Mouse (Mus musculus) lung, postnatal 0 days (tissue): ENCODE data around the gene Plscr2.

Source experiments
- CTCF ChIP-seq: IDR thresholded peaks from 2 replicates; pipeline ENCODE4 v1.5.1; 2016; ENCODE audit warnings: antibody characterized with exemption, mild to moderate bottlenecking
- EP300 ChIP-seq: IDR thresholded peaks from 2 replicates; pipeline ENCODE4 v1.6.1; 2016; ENCODE audit warnings: antibody characterized with exemption, mild to moderate bottlenecking, control low read depth

DNA sequence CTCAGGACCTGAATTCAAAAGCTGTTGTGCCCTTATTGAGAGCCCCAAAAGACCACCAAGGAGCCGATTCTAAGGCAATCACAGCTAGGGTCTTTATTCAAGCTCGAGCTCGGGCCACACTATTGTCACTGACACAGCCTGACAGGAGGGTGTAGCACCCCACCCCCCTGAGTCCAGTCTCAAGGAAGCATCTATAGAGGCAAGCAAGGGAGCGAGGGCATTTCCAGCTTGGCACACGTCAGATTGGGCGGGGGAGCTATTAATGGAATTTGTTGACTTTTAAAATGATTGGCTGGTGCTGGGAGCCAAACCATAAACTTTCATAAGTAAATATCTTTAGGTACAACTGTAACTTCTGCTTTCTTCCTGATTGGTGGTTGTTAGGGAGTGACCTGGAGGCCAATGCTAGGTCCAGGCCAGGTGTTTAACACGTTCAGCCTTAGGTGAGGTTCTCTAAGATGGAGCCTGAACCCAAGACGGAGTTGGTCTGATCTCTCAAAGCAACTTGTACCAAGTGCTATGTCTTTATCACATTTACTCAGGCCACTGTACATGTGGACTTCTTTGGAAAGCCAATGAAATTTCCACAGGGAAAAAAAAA is 30.3 kb downstream of the Plscr2 start:
- TF ChIP-seq CTCF: no peak
- TF ChIP-seq EP300: no peak
